Mouse (Mus musculus) testis, adult 2 months (tissue): ENCODE results near the gene Samd4. TPM values are rescaled to one million over a fixed set of nuclear protein-coding genes. Genes with fewer than 3 reads are reported as not detected.
"Not testable (repeated sequence)": the region's sequence is repeated elsewhere in the genome, so short reads cannot be mapped to it uniquely, and the experiment has no call there.

Experiments
- H3K27ac ChIP-seq: fragments of 200-500 bp; 2 replicates; pipeline ENCODE4 v1.5.1; 2012; ENCODE audit warnings: low read depth, low read length; ENCODE audit not compliant: control insufficient read depth, insufficient read depth
- H3K27me3 ChIP-seq: fragments of 200-500 bp; 2 replicates; pipeline ENCODE4 v1.6.1; 2012; ENCODE audit warnings: mild to moderate bottlenecking, low read length, moderate library complexity; ENCODE audit not compliant: control insufficient read depth, insufficient read depth
- H3K36me3 ChIP-seq: fragments of 200-500 bp; 2 replicates; pipeline ENCODE4 v1.6.1; 2012; ENCODE audit warnings: mild to moderate bottlenecking, low read length; ENCODE audit not compliant: control insufficient read depth, insufficient read depth
- H3K4me1 ChIP-seq: fragments of 200-500 bp; 2 replicates; pipeline ENCODE4 v1.6.1; 2012; ENCODE audit warnings: low read length; ENCODE audit not compliant: control insufficient read depth, insufficient read depth
- H3K4me3 ChIP-seq: fragments of 200-500 bp; 2 replicates; pipeline ENCODE4 v1.5.1; 2012; ENCODE audit warnings: low read depth, mild to moderate bottlenecking, low read length, moderate library complexity, mixed read lengths; ENCODE audit not compliant: control insufficient read depth
- CTCF ChIP-seq: fragments of 200-500 bp; IDR thresholded peaks from 2 replicates; pipeline ENCODE4 v1.5.1; 2012; ENCODE audit warnings: low read depth, mild to moderate bottlenecking, inconsistent platforms, low read length, moderate library complexity; ENCODE audit not compliant: control insufficient read depth, insufficient read depth, insufficient replicate concordance
- POLR2A ChIP-seq: fragments of 200-500 bp; IDR thresholded peaks from 2 replicates; pipeline ENCODE4 v1.6.1; 2012; ENCODE audit warnings: low read depth, mild to moderate bottlenecking, inconsistent platforms, low read length, moderate library complexity; ENCODE audit not compliant: control insufficient read depth
- polyA plus RNA-seq: library from polyadenylated mRNA; depleted of rRNA; stranded (reverse); fragments of >200 nt; gene quantifications from 2 replicates; pipeline ENCODE4 v1.2.3, GENCODE M21; 2012

Gene Samd4
- polyA plus RNA-seq, 1 experiment: 693 TPM

GRCm38 (mm10) chr14:47104246-47105173, 221.9 kb downstream of the Samd4 start:
- TF ChIP-seq CTCF (no peak), POLR2A (no peak)
- no peaks in the 10 kb centered on the region; the same call in 1 of the 2 replicates for H3K4me1 ChIP-seq
- H3K36me3 ChIP-seq: no peaks in the 10 kb centered on the region
- H3K27me3 ChIP-seq: no peaks in the 10 kb centered on the region
- no peak overlapping the region for H3K27ac ChIP-seq
- H3K4me3 ChIP-seq: no peak overlapping the region

- Histone ChIP-seq H3K4me3 (no peak overlapping the region), H3K4me1 (no peaks in the 10 kb centered on the region; the same call in 1 of the 2 replicates), H3K27me3 (no peaks in the 10 kb centered on the region), H3K36me3 (no peaks in the 10 kb centered on the region), H3K27ac (no peak overlapping the region)
- TF ChIP-seq CTCF (no peak), POLR2A (no peak)
Measured at GRCm38 (mm10) chr14:47105174-47105557, 222.5 kb downstream of the Samd4 start.

- Histone ChIP-seq H3K4me3 (no peak overlapping the region), H3K27ac (no peak overlapping the region), H3K36me3 (no peaks in the 10 kb centered on the region), H3K27me3 (no peaks in the 10 kb centered on the region), H3K4me1 (no peaks in the 10 kb centered on the region; the same call in 1 of the 2 replicates)
- TF ChIP-seq CTCF (no peak), POLR2A (no peak)
Measured at GRCm38 (mm10) chr14:47105755-47106154, 223.1 kb downstream of the Samd4 start.

- no peak overlapping the region for H3K4me3 ChIP-seq
- no peaks in the 10 kb centered on the region for H3K36me3 ChIP-seq
- H3K27ac ChIP-seq: no peak overlapping the region
- TF ChIP-seq POLR2A (no peak), CTCF (no peak)
- no peaks in the 10 kb centered on the region for H3K27me3 ChIP-seq
- H3K4me1 ChIP-seq: no peaks in the 10 kb centered on the region; the same call in 1 of the 2 replicates
Measured at GRCm38 (mm10) chr14:47107461-47107860, 224.8 kb downstream of the Samd4 start.

GRCm38 (mm10) chr14:47110391-47110790, 227.7 kb downstream of the Samd4 start:
- H3K4me3 ChIP-seq, H3K27ac ChIP-seq, H3K36me3 ChIP-seq, H3K27me3 ChIP-seq, H3K4me1 ChIP-seq: not testable (repeated sequence)

GRCm38 (mm10) chr14:47111341-47111740, 228.7 kb downstream of the Samd4 start:
- Histone ChIP-seq H3K27ac (no peak overlapping the region), H3K36me3 (no peaks in the 10 kb centered on the region), H3K27me3 (no peaks in the 10 kb centered on the region), H3K4me1 (no peaks in the 10 kb centered on the region), H3K4me3 (no peak overlapping the region)
- TF ChIP-seq POLR2A (no peak), CTCF (no peak)

GRCm38 (mm10) chr14:47115154-47115553, 232.5 kb downstream of the Samd4 start:
- TF ChIP-seq CTCF (no peak), POLR2A (no peak)
- H3K27me3 ChIP-seq: no peaks in the 10 kb centered on the region

More at GRCm38 (mm10) chr14:47115154-47115553, 232.5 kb downstream of the Samd4 start:
- no peak overlapping the region for H3K4me3 ChIP-seq
- H3K36me3 ChIP-seq: no peaks in the 10 kb centered on the region
- H3K27ac ChIP-seq: no peak overlapping the region
- H3K4me1 ChIP-seq: no peaks in the 10 kb centered on the region
